Mouse (Mus musculus) limb, embryonic 11.5 days (tissue): ENCODE measurements around the gene Stk39. TPM values are rescaled to one million over a fixed set of nuclear protein-coding genes. Genes with fewer than 3 reads are reported as not detected.

ENCODE experiments used
- ATAC-seq: fragments of 200-750 bp; cut with Nextera tagmentation; 2 replicates; pipeline ENCODE4 v1.8.0; 2017; ENCODE audit warnings: low read depth; ENCODE audit not compliant: insufficient number of reproducible peaks, low FRiP score, low TSS enrichment
- DNase-seq: peaks from one replicate; pipeline ENCODE4 v3.0.0-alpha.2; 2015; ENCODE audit warnings: low spot score
- H3K27ac ChIP-seq: fragments of 300-500 bp; sonication (generic); replicated peaks from 2 replicates; pipeline ENCODE4 v1.5.1; 2014; ENCODE audit warnings: low read depth, mild to moderate bottlenecking, low read length
- H3K27me3 ChIP-seq: fragments of 300-500 bp; sonication (generic); 2 replicates; pipeline ENCODE4 v1.6.1; 2014; ENCODE audit warnings: mild to moderate bottlenecking, low read length, mixed read lengths; ENCODE audit not compliant: control insufficient read depth, insufficient read depth
- H3K36me3 ChIP-seq: fragments of 300-500 bp; sonication (generic); 2 replicates; pipeline ENCODE4 v1.6.1; 2014; ENCODE audit warnings: mild to moderate bottlenecking, low read length, moderate library complexity, mixed read lengths; ENCODE audit not compliant: control insufficient read depth, insufficient read depth
- H3K4me1 ChIP-seq: fragments of 300-500 bp; sonication (generic); 2 replicates; pipeline ENCODE4 v1.6.1; 2014; ENCODE audit warnings: low read length, mixed read lengths; ENCODE audit not compliant: control insufficient read depth, insufficient read depth
- H3K4me2 ChIP-seq: fragments of 300-500 bp; sonication (generic); 2 replicates; pipeline ENCODE4 v1.6.1; 2014; ENCODE audit warnings: low read depth, mild to moderate bottlenecking, moderate library complexity; ENCODE audit not compliant: severe bottlenecking
- H3K4me3 ChIP-seq: fragments of 300-500 bp; sonication (generic); 2 replicates; pipeline ENCODE4 v1.5.1; 2014; ENCODE audit warnings: low read depth, low read length
- H3K9ac ChIP-seq: fragments of 300-500 bp; sonication (generic); 2 replicates; pipeline ENCODE4 v1.6.1; 2014; ENCODE audit warnings: mild to moderate bottlenecking, low read length
- H3K9me3 ChIP-seq: fragments of 300-500 bp; sonication (generic); 2 replicates; pipeline ENCODE4 v1.6.1; 2016; ENCODE audit warnings: low read length; ENCODE audit not compliant: control insufficient read depth
- WGBS: fragments of 180-500 bp; shearing (Covaris S2); extraction: QIAGEN DNeasy Blood & Tissue Kit; methylation state at CpG from one replicate; pipeline ENCODE4 v1.1.7; 2014; 5-methylcytosine and 5-hydroxymethylcytosine counted together
- polyA plus RNA-seq: library from polyadenylated mRNA; unstranded; fragments of >200 nt; fragmentation: Nextera tagmentation; extraction: Ambion mirVana; gene quantifications from 2 replicates; pipeline ENCODE4 v1.2.1, GENCODE M21; 2014

The Stk39 gene
- polyA plus RNA-seq, 1 experiment from 2014 or later: 22.3 TPM

DNA sequence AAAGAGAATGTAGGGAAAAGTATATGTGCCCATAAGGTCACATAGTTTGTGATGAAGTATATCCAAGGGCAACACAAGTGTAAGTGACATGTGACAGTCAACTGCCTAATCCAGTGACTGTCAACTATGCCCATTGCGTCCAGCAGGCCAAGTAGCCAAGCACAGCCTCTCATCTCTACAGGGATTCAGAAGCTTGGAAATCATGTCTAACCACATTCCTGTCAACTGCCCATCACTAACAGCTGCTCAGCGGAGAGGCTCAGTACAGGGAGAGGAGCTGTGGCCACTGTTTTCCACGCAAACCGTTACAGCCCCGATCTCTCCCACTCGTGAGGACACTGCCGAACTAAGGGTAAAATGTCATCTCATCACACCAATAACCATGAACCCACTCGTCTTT lies 93.7 kb downstream of the Stk39 start:
- no peak overlapping the region for H3K4me3 ChIP-seq
- no peaks in the 10 kb centered on the region for H3K27me3 ChIP-seq
- H3K4me1 ChIP-seq: peaks cover 7% of the 10 kb centered on the region; the same call in 1 of the 2 replicates
- ATAC-seq: no peak
- H3K9ac ChIP-seq: no peak overlapping the region
- H3K36me3 ChIP-seq: no peaks in the 10 kb centered on the region
- H3K4me2 ChIP-seq: no peak overlapping the region
- WGBS: 92% methylated on average over 8 of the region's 8 CpGs
- H3K27ac ChIP-seq: no peak overlapping the region
- DNase-seq: no peak
- H3K9me3 ChIP-seq: no peaks in the 10 kb centered on the region

DNA sequence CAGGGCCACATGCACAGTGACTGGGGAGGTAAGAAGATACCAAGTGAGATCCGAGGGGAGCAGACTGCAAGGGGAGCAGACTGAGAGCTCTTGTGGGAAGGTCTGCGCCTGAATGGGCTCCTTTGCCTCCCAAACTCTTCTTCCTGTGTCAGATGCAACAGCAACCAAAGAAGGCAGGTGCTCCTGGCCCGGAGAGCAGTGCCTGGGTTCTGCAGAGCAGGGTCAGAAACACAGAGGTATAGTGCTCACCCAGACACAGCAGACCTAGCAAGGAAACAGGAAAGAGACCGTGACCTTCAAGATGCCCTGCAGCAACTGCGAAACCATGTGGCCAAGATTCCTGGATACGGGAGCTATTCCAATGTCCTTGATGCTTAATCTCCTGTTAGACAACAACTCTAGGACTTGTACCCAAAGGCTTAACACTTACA lies 94.8 kb downstream of the Stk39 start:
- WGBS: 77% methylated on average over 6 of the region's 6 CpGs
- Histone ChIP-seq H3K27me3 (no peaks in the 10 kb centered on the region), H3K9ac (no peak overlapping the region), H3K27ac (no peak overlapping the region), H3K9me3 (no peaks in the 10 kb centered on the region), H3K4me3 (no peak overlapping the region), H3K36me3 (no peaks in the 10 kb centered on the region), H3K4me1 (peaks cover 4% of the 10 kb centered on the region; the same call in 1 of the 2 replicates), H3K4me2 (no peak overlapping the region)
- DNase-seq: no peak
- ATAC-seq: no peak

DNA sequence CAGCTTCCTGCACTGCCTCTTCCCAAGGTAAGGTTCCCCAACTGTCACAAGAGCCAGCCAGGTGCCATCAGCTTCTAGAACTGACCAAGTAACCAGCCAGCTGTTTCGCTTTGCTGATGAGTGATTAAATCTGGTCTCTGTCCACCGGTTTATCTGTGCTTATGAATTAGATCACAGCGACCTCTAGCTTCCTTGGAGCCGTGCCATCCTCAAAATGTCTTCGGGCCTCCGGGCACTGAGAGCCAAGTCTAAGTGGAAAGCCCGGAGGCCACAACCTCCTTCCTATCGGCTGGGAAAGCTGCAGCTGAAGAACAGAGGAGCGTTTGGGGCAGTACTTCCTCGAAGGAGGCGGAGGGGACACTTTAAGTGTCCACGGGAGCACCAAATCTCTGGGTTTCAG lies 95.4 kb downstream of the Stk39 start:
- Histone ChIP-seq H3K9me3 (no peaks in the 10 kb centered on the region), H3K4me1 (no peaks in the 10 kb centered on the region), H3K9ac (no peak overlapping the region), H3K4me2 (no peak overlapping the region), H3K27me3 (no peaks in the 10 kb centered on the region), H3K36me3 (no peaks in the 10 kb centered on the region), H3K27ac (no peak overlapping the region), H3K4me3 (no peak overlapping the region)
- ATAC-seq: no peak
- 94% methylated on average over 12 of the region's 12 CpGs for WGBS
- no peak for DNase-seq

DNA sequence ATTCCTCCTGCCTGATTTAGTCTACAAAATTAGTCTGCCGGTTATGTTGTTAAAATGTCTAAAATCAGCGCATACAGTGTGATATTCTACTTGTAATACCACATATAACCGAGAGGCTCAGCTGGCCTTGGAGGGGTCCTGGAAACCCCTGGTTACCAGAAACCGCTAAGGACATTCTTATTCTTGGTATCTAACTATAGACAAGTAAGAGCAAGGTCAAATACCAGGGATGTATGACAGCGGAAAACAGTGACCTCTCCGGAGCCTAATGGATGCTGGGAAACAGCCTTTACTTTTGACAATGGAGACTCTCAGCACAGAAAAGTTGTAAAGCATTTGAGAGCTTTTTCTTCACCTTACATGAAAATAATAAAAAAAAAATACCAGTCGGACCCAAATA lies 97.9 kb downstream of the Stk39 start:
- Histone ChIP-seq H3K27ac (no peak overlapping the region), H3K9me3 (no peaks in the 10 kb centered on the region), H3K4me3 (no peak overlapping the region), H3K36me3 (no peaks in the 10 kb centered on the region), H3K27me3 (no peaks in the 10 kb centered on the region), H3K9ac (no peak overlapping the region), H3K4me1 (no peaks in the 10 kb centered on the region), H3K4me2 (no peak overlapping the region)
- DNase-seq (no peak), ATAC-seq (no peak)
- WGBS: 93% methylated on average over 7 of the region's 7 CpGs

- Histone ChIP-seq H3K4me3 (no peak overlapping the region), H3K27ac (no peak overlapping the region), H3K9ac (no peak overlapping the region), H3K9me3 (no peaks in the 10 kb centered on the region), H3K4me1 (no peaks in the 10 kb centered on the region), H3K36me3 (no peaks in the 10 kb centered on the region), H3K27me3 (no peaks in the 10 kb centered on the region), H3K4me2 (no peak overlapping the region)
- WGBS: 82% methylated on average over 6 of the region's 6 CpGs
- DNase-seq (no peak), ATAC-seq (no peak)
Observed at GRCm38 (mm10) chr2:68371912-68372311, 100.2 kb downstream of the Stk39 start.

GRCm38 (mm10) chr2:68370326-68370725 lies 101.7 kb downstream of the Stk39 start:
- Histone ChIP-seq H3K9me3 (no peaks in the 10 kb centered on the region), H3K4me1 (peaks cover 3% of the 10 kb centered on the region; the same call in 1 of the 2 replicates), H3K27ac (no peak overlapping the region), H3K36me3 (no peaks in the 10 kb centered on the region), H3K9ac (no peak overlapping the region), H3K27me3 (no peaks in the 10 kb centered on the region), H3K4me2 (no peak overlapping the region), H3K4me3 (no peak overlapping the region)
- no peak for DNase-seq
- ATAC-seq: no peak
- 91% methylated on average over 5 of the region's 5 CpGs for WGBS

- Histone ChIP-seq H3K27me3 (no peaks in the 10 kb centered on the region), H3K4me1 (peaks cover 3% of the 10 kb centered on the region; the same call in 1 of the 2 replicates), H3K4me3 (no peak overlapping the region), H3K9ac (no peak overlapping the region), H3K4me2 (no peak overlapping the region), H3K9me3 (no peaks in the 10 kb centered on the region), H3K36me3 (no peaks in the 10 kb centered on the region), H3K27ac (no peak overlapping the region)
- no peak for ATAC-seq
- DNase-seq: no peak
- WGBS: 88% methylated on average over 6 of the region's 6 CpGs
Observed at GRCm38 (mm10) chr2:68369080-68369479, 103.0 kb downstream of the Stk39 start.

DNA sequence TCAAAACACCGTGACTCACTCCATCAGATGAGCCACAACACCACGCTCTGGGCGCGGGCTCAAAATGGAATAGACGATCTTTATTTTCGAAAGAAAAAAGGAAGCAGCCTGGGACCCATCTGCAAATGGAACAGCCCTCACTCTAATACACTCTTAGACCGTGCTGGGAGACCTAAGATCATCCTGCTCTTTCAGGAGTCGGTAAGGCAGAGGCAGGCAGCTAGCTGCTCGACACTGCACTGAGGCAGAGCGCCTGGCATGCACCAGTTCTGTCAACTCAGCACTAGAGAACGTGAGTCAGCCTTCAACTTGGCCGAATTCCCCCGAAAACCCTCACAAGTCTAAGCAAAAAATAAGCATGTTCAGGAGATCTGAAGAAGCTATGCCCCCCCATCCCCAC lies 104.1 kb downstream of the Stk39 start:
- no peak for ATAC-seq
- Histone ChIP-seq H3K9ac (no peak overlapping the region), H3K27ac (no peak overlapping the region), H3K4me2 (no peak overlapping the region), H3K4me3 (no peak overlapping the region), H3K27me3 (no peaks in the 10 kb centered on the region), H3K9me3 (no peaks in the 10 kb centered on the region), H3K36me3 (no peaks in the 10 kb centered on the region), H3K4me1 (peaks cover 5% of the 10 kb centered on the region; the same call in 1 of the 2 replicates)
- DNase-seq: no peak
- 62% methylated on average over 13 of the region's 13 CpGs for WGBS

DNA sequence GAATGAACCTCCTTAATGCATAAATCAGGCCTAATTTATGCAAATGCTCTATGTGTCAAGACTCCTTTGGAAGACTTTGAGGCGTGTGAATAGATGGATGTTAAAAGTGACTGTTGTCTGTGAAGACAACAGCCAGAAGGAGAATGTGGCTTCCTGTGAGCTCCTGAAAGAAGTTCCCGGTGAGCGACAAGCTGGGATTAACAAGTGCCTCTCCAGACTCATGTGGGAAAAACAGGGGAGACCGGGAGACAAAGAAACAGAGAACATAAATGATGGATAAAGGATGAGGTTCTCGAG lies 105.2 kb downstream of the Stk39 start:
- Histone ChIP-seq H3K4me2 (no peak overlapping the region), H3K4me1 (peaks cover 5% of the 10 kb centered on the region; the same call in 1 of the 2 replicates), H3K4me3 (no peak overlapping the region), H3K27ac (no peak overlapping the region), H3K36me3 (no peaks in the 10 kb centered on the region), H3K27me3 (no peaks in the 10 kb centered on the region), H3K9me3 (no peaks in the 10 kb centered on the region), H3K9ac (no peak overlapping the region)
- WGBS: 34% methylated on average over 5 of the region's 5 CpGs
- DNase-seq (no peak), ATAC-seq (no peak)
